Mouse (Mus musculus): ENCODE data around the gene Myh2. TPM values are rescaled to one million over a fixed set of nuclear protein-coding genes. Genes with fewer than 3 reads are reported as not detected.

Myh2 gene
- total RNA-seq, 1 experiment = not detected

DNA sequence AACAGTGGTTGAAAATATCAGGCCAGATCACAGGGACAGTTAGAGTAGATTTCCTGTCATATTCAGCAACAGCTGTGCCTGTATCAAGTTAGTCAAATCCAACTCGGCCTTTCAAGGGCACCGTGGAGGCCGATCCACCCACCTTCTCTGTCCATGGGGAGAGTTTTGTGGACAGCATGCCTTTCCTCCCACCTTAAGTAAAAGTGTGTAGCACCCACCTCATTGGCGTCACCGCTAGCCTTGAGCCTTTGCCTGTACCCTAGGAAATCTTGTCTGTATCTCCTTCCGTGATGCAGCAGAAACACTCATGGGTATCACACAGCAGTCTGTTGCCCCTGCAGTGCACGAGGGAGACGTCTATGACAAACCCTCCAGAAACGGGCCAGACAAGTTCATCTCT is 66.0 kb downstream of the Myh2 start:
- no peak for DNase-seq (ENCODE audit: low read depth, low spot score)
- Histone ChIP-seq H3K9ac (ENCODE audit: insufficient read depth, low read depth, low read length, poor library complexity, severe bottlenecking) (no peak overlapping the region), H3K9me3 (ENCODE audit: control insufficient read depth, insufficient read depth, low read depth, low read length) (no peaks in the 10 kb centered on the region), H3K4me3 (ENCODE audit: insufficient read depth in 1 of 2, low read depth in 1 of 2, low read length in 2 of 2, poor library complexity in 1 of 2, severe bottlenecking in 1 of 2) (no peak overlapping the region), H3K4me1 (ENCODE audit: control insufficient read depth in 2 of 2, insufficient read depth in 2 of 2, low read length in 2 of 2, poor library complexity in 1 of 2) (no peaks in the 10 kb centered on the region), H3K27ac (ENCODE audit: insufficient read depth, low read depth, low read length, poor library complexity, severe bottlenecking) (no peak overlapping the region), H3K36me3 (ENCODE audit: control insufficient read depth, insufficient read depth, low read length, poor library complexity, severe bottlenecking) (no peaks in the 10 kb centered on the region)
- in situ Hi-C loops (cut with MboI; ENCODE audit: low sequenced_read_pairs in 2 of 2, unreplicated experiment in 2 of 2) = no loop called here
- TF ChIP-seq HCFC1 (IDR thresholded peaks at IDR 0.05; ENCODE audit: borderline replicate concordance, insufficient read depth, low read length) (no peak), CHD2 (IDR thresholded peaks at IDR 0.05; ENCODE audit: low read depth, low read length) (no peak), ZNF384 (IDR thresholded peaks at IDR 0.05; ENCODE audit: low read depth, low read length) (no peak), ZC3H11A (IDR thresholded peaks at IDR 0.05; ENCODE audit: borderline replicate concordance, low read depth, low read length) (no peak), MAFK (IDR thresholded peaks at IDR 0.05; ENCODE audit: insufficient read depth, low read depth, low read length) (no peak)

DNA sequence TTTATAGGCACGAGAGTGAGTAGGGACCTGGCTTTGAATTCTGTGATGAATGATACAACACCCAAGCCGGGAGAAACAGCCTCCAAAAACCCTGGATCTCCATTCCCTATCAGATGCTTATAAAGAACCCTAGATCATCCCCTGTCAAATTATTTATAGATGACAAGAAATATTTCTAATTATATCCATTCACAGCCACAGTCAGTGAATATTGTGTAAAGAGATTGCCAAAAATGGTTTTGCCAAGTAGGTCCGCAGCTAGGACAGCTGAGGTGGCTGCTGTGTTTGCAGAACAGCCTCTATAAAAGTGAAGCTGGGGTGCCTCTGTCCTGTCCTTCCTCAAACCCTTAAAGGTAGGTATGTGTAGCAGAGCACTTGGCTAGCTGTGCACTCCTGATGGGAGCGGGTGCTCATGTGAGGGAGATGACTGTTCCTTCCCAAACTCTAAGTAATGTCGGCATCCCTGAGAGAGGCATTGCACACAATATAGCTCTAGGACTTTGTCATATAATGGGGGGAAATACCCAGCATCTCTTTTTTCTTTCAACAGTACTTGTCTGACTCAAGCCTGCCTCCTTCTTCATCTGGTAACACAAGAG is 66.8 kb downstream of the Myh2 start, which contains the start of gene Myh4:
Myh4 (plus strand) TSS at position 549 of the 599 bp plus-strand sequence.
- DNase-seq (ENCODE audit: low read depth, low spot score) = no peak
- H3K4me1 ChIP-seq (ENCODE audit: control insufficient read depth in 2 of 2, insufficient read depth in 2 of 2, low read length in 2 of 2, poor library complexity in 1 of 2) = no peaks in the 10 kb centered on the region
- no peak within 1 kb of the TSS for H3K9ac ChIP-seq (ENCODE audit: insufficient read depth, low read depth, low read length, poor library complexity, severe bottlenecking)
- H3K4me3 ChIP-seq (ENCODE audit: insufficient read depth in 1 of 2, low read depth in 1 of 2, low read length in 2 of 2, poor library complexity in 1 of 2, severe bottlenecking in 1 of 2) = no peak within 1 kb of the TSS
- TF ChIP-seq MAFK (IDR thresholded peaks at IDR 0.05; ENCODE audit: insufficient read depth, low read depth, low read length) (no peak), ZNF384 (IDR thresholded peaks at IDR 0.05; ENCODE audit: low read depth, low read length) (no peak), CHD2 (IDR thresholded peaks at IDR 0.05; ENCODE audit: low read depth, low read length) (no peak), ZC3H11A (IDR thresholded peaks at IDR 0.05; ENCODE audit: borderline replicate concordance, low read depth, low read length) (no peak), HCFC1 (IDR thresholded peaks at IDR 0.05; ENCODE audit: borderline replicate concordance, insufficient read depth, low read length) (no peak)
- no peaks in the 10 kb centered on the region for H3K9me3 ChIP-seq (ENCODE audit: control insufficient read depth, insufficient read depth, low read depth, low read length)
- in situ Hi-C loops (cut with MboI; ENCODE audit: low sequenced_read_pairs in 2 of 2, unreplicated experiment in 2 of 2) = no loop called here
- no peak within 1 kb of the TSS for H3K27ac ChIP-seq (ENCODE audit: insufficient read depth, low read depth, low read length, poor library complexity, severe bottlenecking)
- H3K36me3 ChIP-seq (ENCODE audit: control insufficient read depth, insufficient read depth, low read length, poor library complexity, severe bottlenecking) = no peaks in the 10 kb centered on the region

DNA sequence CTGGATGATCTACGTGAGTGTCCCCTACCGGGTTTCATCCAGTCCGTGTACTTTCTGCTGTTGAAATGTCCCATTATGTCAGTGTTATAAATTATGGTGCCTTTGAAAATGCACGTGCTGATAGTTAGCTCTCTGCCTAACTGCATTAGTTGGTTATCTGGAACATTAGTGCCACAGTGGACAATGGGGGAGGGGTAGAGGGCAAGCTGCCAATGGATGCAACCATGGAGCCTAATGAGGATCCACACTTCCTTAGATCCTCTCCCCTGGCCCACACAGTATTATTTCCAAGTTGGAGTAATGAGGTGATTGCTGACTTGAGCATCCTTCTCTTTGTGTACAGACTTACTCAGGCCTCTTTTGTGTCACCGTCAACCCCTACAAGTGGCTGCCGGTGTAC is 70.2 kb downstream of the Myh2 start:
- Histone ChIP-seq H3K4me1 (ENCODE audit: control insufficient read depth in 2 of 2, insufficient read depth in 2 of 2, low read length in 2 of 2, poor library complexity in 1 of 2) (no peaks in the 10 kb centered on the region), H3K36me3 (ENCODE audit: control insufficient read depth, insufficient read depth, low read length, poor library complexity, severe bottlenecking) (no peaks in the 10 kb centered on the region), H3K9ac (ENCODE audit: insufficient read depth, low read depth, low read length, poor library complexity, severe bottlenecking) (no peak overlapping the region), H3K9me3 (ENCODE audit: control insufficient read depth, insufficient read depth, low read depth, low read length) (no peaks in the 10 kb centered on the region), H3K4me3 (ENCODE audit: insufficient read depth in 1 of 2, low read depth in 1 of 2, low read length in 2 of 2, poor library complexity in 1 of 2, severe bottlenecking in 1 of 2) (no peak overlapping the region), H3K27ac (ENCODE audit: insufficient read depth, low read depth, low read length, poor library complexity, severe bottlenecking) (no peak overlapping the region)
- no peak for TF ChIP-seq HCFC1 (IDR thresholded peaks at IDR 0.05; ENCODE audit: borderline replicate concordance, insufficient read depth, low read length)
- TF ChIP-seq ZC3H11A (IDR thresholded peaks at IDR 0.05; ENCODE audit: borderline replicate concordance, low read depth, low read length) = no peak
- no peak for TF ChIP-seq CHD2 (IDR thresholded peaks at IDR 0.05; ENCODE audit: low read depth, low read length)
- TF ChIP-seq MAFK (IDR thresholded peaks at IDR 0.05; ENCODE audit: insufficient read depth, low read depth, low read length) = no peak
- TF ChIP-seq ZNF384 (IDR thresholded peaks at IDR 0.05; ENCODE audit: low read depth, low read length) = no peak
- DNase-seq (ENCODE audit: low read depth, low spot score) = no peak
- in situ Hi-C loops (cut with MboI; ENCODE audit: low sequenced_read_pairs in 2 of 2, unreplicated experiment in 2 of 2) = no loop called here

Other genes starting within 250 kb of the Myh2 start
- gene Tmem238l, start 214.4 kb upstream of the Myh2 start, total RNA-seq (2012; rRNA removed) = not detected in 2 replicates
- 1.6 and 2.3 TPM in 2 replicates for gene Tmem220, start 145.9 kb upstream of the Myh2 start, total RNA-seq (2012; rRNA removed)
- gene Adprm, start 118.4 kb upstream of the Myh2 start, total RNA-seq (2012; rRNA removed) = 25.4 and 27.3 TPM in 2 replicates
- 33.6 and 35.9 TPM in 2 replicates for gene Sco1, start 118.4 kb upstream of the Myh2 start, total RNA-seq (2012; rRNA removed)
- 1.3 and 1.5 TPM in 2 replicates for gene Myh3, start 92.7 kb upstream of the Myh2 start, total RNA-seq (2012; rRNA removed)
- 0.09 TPM in 1 of 2 replicates, not detected in the other for gene Myh1, start 29.0 kb downstream of the Myh2 start, total RNA-seq (2012; rRNA removed)
- 0.09 and 0.11 TPM in 2 replicates for gene Myh4, start 67.0 kb downstream of the Myh2 start, total RNA-seq (2012; rRNA removed)
- gene Myh8, start 106.1 kb downstream of the Myh2 start, total RNA-seq (2012; rRNA removed) = 0.09 TPM in 1 of 2 replicates, not detected in the other
- 7.7 and 13.7 TPM in 2 replicates for gene Myh13, start 150.6 kb downstream of the Myh2 start, total RNA-seq (2012; rRNA removed)